Mouse (Mus musculus): ENCODE results near the gene Lsg1. TPM values are rescaled to one million over a fixed set of nuclear protein-coding genes. Genes with fewer than 3 reads are reported as not detected.

The Lsg1 gene
- 44.1 and 50.9 TPM in 2 replicates for polyA plus RNA-seq (2015; fragmentation: Nextera tagmentation; extraction: Ambion mirVana)

GRCm38 (mm10) chr16:30587494-30588327 is at the start of gene Lsg1:
TSS of gene Lsg1 (minus strand) at chr16:30587592.
- WGBS: 4% methylated on average over 35 of the region's 35 CpGs
- Histone ChIP-seq H3K36me3 (peaks cover 27% of the 10 kb centered on the region), H3K27me3 (replicated peaks) (no peaks in the 10 kb centered on the region), H3K9ac (replicated peaks) (peak within 1 kb of the TSS; percentile 77), H3K27ac (replicated peaks) (peak within 1 kb of the TSS; percentile 84), H3K4me3 (replicated peaks) (peak within 1 kb of the TSS; percentile 83), H3K4me1 (peaks cover 21% of the 10 kb centered on the region), H3K9me3 (replicated peaks) (no peaks in the 10 kb centered on the region), H3K4me2 (peak within 1 kb of the TSS; percentile 76)
- ATAC-seq (ENCODE audit: low FRiP score): peak; percentile 97

DNA sequence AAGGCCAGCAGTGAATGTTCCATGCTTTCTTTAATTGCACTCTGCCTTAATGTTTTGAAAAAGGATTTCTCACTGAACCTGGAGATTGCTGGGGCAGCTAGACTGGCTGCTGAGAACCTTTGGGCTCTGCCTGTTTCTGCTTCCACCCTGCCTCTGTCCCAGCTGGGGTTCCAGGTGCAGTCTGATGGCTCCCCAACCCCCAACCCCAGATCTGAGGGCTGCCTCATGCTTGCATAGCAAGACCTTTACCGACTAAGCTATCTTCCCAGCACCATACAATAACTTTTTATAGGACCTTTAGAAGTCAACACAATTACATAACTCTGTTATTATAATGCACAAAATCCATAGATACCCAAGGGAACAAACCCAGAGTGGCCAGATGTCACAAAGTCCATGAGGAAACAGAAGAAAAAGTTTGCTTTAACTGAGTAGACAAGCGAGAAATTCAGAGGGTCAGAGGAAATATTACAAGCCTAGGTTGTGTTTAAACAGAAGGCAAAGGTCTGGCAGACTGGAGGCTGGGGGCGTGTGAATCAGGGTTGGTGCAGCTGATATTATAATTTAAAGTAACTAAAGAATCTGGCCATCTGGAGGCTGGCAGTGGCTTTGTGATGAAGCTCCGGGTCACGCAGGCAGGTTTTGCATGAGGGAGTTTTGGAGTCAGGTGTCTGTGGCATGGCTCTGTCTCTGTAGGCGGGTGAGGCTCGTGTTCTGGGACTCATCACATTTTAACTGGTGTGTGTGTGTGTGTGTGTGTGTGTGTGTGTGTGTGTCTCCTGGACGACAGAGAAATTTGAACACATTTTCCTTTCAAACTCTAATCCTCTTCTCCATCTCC is 46.7 kb upstream of the Lsg1 start:
- WGBS: 72% methylated on average over 8 of the region's 8 CpGs
- ATAC-seq (ENCODE audit: low FRiP score): no peak
- H3K9me3 ChIP-seq (replicated peaks): no peaks in the 10 kb centered on the region

DNA sequence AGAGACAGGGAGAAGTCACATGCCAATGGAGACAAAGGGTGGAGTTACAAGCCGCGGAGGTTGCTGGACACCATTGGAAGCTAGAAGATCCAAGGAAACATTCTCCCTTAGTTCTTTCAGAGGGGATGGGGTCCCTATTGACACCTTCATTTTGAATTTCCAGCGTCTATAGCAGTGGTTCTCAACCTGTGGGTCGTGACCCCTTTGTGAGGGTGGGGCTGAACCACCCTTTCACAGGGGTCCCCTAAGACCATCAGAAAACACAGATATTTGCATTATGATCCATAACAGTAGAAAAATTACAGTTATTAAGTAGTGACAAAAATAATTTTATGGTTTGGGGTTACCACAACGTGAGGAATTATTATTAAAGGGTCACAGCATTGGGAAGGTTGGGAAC is 42.1 kb upstream of the Lsg1 start:
- no peak overlapping the region for H3K4me2 ChIP-seq
- WGBS: 87% methylated on average over 5 of the region's 5 CpGs
- H3K4me1 ChIP-seq: no peaks in the 10 kb centered on the region
- no peak overlapping the region for H3K9ac ChIP-seq (replicated peaks)
- H3K9me3 ChIP-seq (replicated peaks): no peaks in the 10 kb centered on the region
- no peak overlapping the region for H3K27ac ChIP-seq (replicated peaks)
- H3K4me3 ChIP-seq (replicated peaks): no peak overlapping the region
- no peaks in the 10 kb centered on the region for H3K36me3 ChIP-seq
- ATAC-seq (ENCODE audit: low FRiP score): no peak
- H3K27me3 ChIP-seq (replicated peaks): no peaks in the 10 kb centered on the region

More for the DNA sequence above, 46.7 kb upstream of the Lsg1 start:
- Histone ChIP-seq H3K4me2 (no peak overlapping the region), H3K4me3 (replicated peaks) (no peak overlapping the region), H3K27ac (replicated peaks) (no peak overlapping the region), H3K36me3 (no peaks in the 10 kb centered on the region), H3K4me1 (no peaks in the 10 kb centered on the region), H3K27me3 (replicated peaks) (no peaks in the 10 kb centered on the region), H3K9ac (replicated peaks) (no peak overlapping the region)

GRCm38 (mm10) chr16:30628401-30628800 is 41.0 kb upstream of the Lsg1 start:
- ATAC-seq (ENCODE audit: low FRiP score): no peak
- Histone ChIP-seq H3K4me2 (no peak overlapping the region), H3K9me3 (replicated peaks) (no peaks in the 10 kb centered on the region), H3K27ac (replicated peaks) (no peak overlapping the region), H3K4me1 (no peaks in the 10 kb centered on the region), H3K9ac (replicated peaks) (no peak overlapping the region), H3K36me3 (no peaks in the 10 kb centered on the region), H3K27me3 (replicated peaks) (no peaks in the 10 kb centered on the region), H3K4me3 (replicated peaks) (no peak overlapping the region)
- 68% methylated on average over 6 of the region's 6 CpGs for WGBS

GRCm38 (mm10) chr16:30627586-30628337 is 40.4 kb upstream of the Lsg1 start:
- no peak overlapping the region for H3K4me2 ChIP-seq
- H3K27ac ChIP-seq (replicated peaks): no peak overlapping the region
- no peak for ATAC-seq (ENCODE audit: low FRiP score)
- H3K9me3 ChIP-seq (replicated peaks): no peaks in the 10 kb centered on the region
- H3K27me3 ChIP-seq (replicated peaks): no peaks in the 10 kb centered on the region
- H3K4me1 ChIP-seq: no peaks in the 10 kb centered on the region
- 70% methylated on average over 11 of the region's 11 CpGs for WGBS
- H3K4me3 ChIP-seq (replicated peaks): no peak overlapping the region
- H3K9ac ChIP-seq (replicated peaks): no peak overlapping the region
- no peaks in the 10 kb centered on the region for H3K36me3 ChIP-seq

DNA sequence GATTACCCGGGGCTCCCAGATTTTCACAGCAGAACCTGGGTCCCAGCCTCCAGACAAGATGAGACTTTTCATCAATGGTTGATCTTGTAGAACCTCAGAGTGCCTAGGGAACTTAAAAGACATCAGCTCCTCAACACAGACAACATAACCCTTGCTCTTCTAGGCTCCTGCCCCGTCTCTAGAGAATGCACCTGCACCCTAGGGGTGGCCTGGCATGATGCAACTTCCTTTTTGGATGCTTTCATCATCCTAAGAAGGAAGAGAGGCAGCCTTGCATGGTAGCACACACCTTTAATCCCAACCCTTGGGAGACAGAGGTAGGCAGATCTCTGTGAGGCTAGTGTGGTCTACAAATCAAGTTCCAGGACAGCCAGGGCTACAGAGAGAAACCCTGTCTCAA is 37.2 kb upstream of the Lsg1 start:
- Histone ChIP-seq H3K4me3 (replicated peaks) (no peak overlapping the region), H3K27me3 (replicated peaks) (no peaks in the 10 kb centered on the region), H3K4me1 (no peaks in the 10 kb centered on the region), H3K9ac (replicated peaks) (no peak overlapping the region), H3K27ac (replicated peaks) (no peak overlapping the region), H3K36me3 (no peaks in the 10 kb centered on the region), H3K9me3 (replicated peaks) (no peaks in the 10 kb centered on the region), H3K4me2 (no peak overlapping the region)
- 70% methylated on average over 2 of the region's 2 CpGs for WGBS
- no peak for ATAC-seq (ENCODE audit: low FRiP score)

DNA sequence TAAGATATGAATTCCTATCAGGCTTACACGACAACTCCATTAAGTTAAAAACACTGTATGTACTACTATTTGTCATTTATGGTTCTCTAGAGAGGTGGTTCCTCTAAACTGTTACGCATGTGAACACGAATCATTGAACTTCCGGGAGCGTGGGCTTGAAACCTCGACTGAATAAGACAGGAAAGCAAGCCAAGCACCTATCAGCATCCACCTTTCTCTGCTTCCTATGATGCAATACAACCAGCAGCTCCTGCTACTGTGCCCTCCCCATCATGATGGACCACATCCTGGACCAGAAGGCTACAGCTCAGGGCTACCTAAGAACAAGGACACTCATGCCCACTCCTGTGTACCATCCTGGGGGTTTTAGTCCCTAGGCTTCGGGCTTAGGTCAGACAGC is 36.3 kb upstream of the Lsg1 start:
- no peak for ATAC-seq (ENCODE audit: low FRiP score)
- Histone ChIP-seq H3K27me3 (replicated peaks) (no peaks in the 10 kb centered on the region), H3K9me3 (replicated peaks) (no peaks in the 10 kb centered on the region), H3K4me3 (replicated peaks) (no peak overlapping the region), H3K9ac (replicated peaks) (0 out of 2 replicates have a peak overlapping the region, but pooled peaks have one; percentile 7), H3K36me3 (no peaks in the 10 kb centered on the region), H3K27ac (replicated peaks) (no peak overlapping the region), H3K4me2 (no peak overlapping the region), H3K4me1 (no peaks in the 10 kb centered on the region)
- WGBS: 67% methylated on average over 7 of the region's 7 CpGs

DNA sequence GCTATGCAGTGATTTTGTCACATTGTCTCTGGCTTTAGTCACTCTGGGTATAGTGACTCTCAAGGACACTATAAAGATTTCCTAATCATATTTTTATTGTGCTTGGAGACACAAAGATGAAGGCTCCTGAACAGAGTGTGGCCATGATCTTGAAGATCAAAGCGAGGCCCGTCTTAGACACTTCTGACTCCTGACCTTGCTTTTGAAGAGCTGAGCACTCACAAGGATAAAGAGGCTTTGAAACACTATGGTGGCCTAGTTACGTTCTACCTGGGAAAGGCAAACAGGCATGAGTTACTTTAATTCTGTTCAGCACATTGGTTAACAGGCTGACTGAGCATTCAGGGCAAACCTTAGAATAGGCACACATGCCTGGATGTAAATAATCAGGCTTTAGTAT is 28.9 kb upstream of the Lsg1 start:
- Histone ChIP-seq H3K4me1 (peaks cover 9% of the 10 kb centered on the region; the same call in 1 of the 2 replicates), H3K36me3 (no peaks in the 10 kb centered on the region), H3K27ac (replicated peaks) (no peak overlapping the region), H3K9ac (replicated peaks) (no peak overlapping the region), H3K27me3 (replicated peaks) (no peaks in the 10 kb centered on the region), H3K4me2 (no peak overlapping the region), H3K4me3 (replicated peaks) (no peak overlapping the region), H3K9me3 (replicated peaks) (no peaks in the 10 kb centered on the region)
- no peak for ATAC-seq (ENCODE audit: low FRiP score)
- WGBS: 79% methylated on average over 3 of the region's 3 CpGs

DNA sequence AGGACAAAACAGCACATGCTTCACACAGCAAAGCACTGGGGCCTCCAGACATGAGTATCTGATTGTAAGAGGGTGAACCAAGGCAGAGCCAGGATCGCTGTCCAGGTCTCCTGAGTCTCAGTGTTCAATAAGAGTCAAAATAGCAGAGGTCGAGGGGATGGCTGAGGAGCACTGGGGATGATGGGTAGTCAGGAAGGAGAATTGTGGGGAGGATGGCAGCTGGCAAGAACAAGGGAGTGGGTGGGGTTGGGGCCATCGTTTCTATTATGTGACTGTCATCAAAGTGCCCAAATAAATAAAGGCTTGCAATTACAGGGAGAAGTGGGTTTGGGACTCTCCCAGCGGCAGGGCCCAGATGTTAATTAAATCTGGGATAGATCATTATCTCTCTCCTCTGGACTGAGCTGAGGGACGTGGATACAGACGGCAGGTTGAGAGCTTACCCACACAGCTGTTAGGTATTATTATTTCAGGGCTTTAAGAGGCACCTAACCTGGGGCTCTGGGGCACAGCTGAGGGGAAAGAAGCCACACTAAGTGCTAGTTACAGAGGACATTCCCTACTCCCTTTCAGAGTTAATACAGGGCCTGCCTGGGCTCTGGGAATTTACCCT is 27.4 kb upstream of the Lsg1 start:
- H3K4me1 ChIP-seq: peaks cover 9% of the 10 kb centered on the region; the same call in 1 of the 2 replicates
- ATAC-seq (ENCODE audit: low FRiP score): no peak
- no peaks in the 10 kb centered on the region for H3K36me3 ChIP-seq
- 16% methylated on average over 6 of the region's 6 CpGs for WGBS
- no peak overlapping the region for H3K4me3 ChIP-seq (replicated peaks)
- H3K9me3 ChIP-seq (replicated peaks): no peaks in the 10 kb centered on the region
- no peak overlapping the region for H3K9ac ChIP-seq (replicated peaks)
- H3K4me2 ChIP-seq: no peak overlapping the region
- H3K27me3 ChIP-seq (replicated peaks): no peaks in the 10 kb centered on the region
- no peak overlapping the region for H3K27ac ChIP-seq (replicated peaks)

GRCm38 (mm10) chr16:30614122-30614521 is 26.7 kb upstream of the Lsg1 start:
- Histone ChIP-seq H3K4me3 (replicated peaks) (no peak overlapping the region), H3K9ac (replicated peaks) (no peak overlapping the region), H3K4me2 (no peak overlapping the region), H3K4me1 (peaks cover 9% of the 10 kb centered on the region; the same call in 1 of the 2 replicates), H3K9me3 (replicated peaks) (no peaks in the 10 kb centered on the region), H3K36me3 (no peaks in the 10 kb centered on the region), H3K27me3 (replicated peaks) (no peaks in the 10 kb centered on the region), H3K27ac (replicated peaks) (no peak overlapping the region)
- ATAC-seq (ENCODE audit: low FRiP score): no peak
- 11% methylated on average over 5 of the region's 5 CpGs for WGBS

DNA sequence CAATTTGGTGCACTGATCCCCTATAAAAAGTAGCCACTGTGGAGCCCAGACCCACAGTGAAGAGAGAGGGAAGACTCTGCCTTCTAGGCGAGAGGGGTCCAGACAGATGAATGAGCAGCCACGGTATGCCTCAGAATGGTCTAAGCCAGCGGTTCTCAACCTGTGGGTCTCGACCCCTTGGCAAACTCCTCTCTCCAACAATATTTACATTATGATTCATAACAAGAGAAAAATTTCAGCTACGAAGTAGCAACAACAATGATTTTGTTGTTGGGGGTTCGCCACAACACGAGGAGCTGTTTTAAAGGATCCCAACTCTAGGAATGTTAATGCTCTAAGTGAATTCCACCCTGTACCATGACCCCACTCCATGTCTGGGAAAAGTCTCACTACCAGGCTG is 25.7 kb upstream of the Lsg1 start:
- no peaks in the 10 kb centered on the region for H3K36me3 ChIP-seq
- WGBS: 75% methylated on average over 7 of the region's 7 CpGs
- no peak overlapping the region for H3K27ac ChIP-seq (replicated peaks)
- no peak for ATAC-seq (ENCODE audit: low FRiP score)
- no peaks in the 10 kb centered on the region for H3K27me3 ChIP-seq (replicated peaks)
- H3K4me1 ChIP-seq: peaks cover 9% of the 10 kb centered on the region; the same call in 1 of the 2 replicates
- H3K4me2 ChIP-seq: no peak overlapping the region
- H3K4me3 ChIP-seq (replicated peaks): no peak overlapping the region
- H3K9ac ChIP-seq (replicated peaks): no peak overlapping the region
- H3K9me3 ChIP-seq (replicated peaks): no peaks in the 10 kb centered on the region
